Mouse (Mus musculus) layer of hippocampus, adult 9-10 months (tissue): ENCODE measurements around the gene Spag9.
A peak's percentile ranks its signal among the peaks of the same experiment; 100 is the strongest.
"Not testable (repeated sequence)": the region's sequence is repeated elsewhere in the genome, so short reads cannot be mapped to it uniquely, and the experiment has no call there.

Experiments
- DNase-seq: peaks from one replicate; pipeline ENCODE4 v3.0.0; 2022; ENCODE audit warnings: low spot score

Gene Spag9

GRCm38 (mm10) chr11:93986298-93986697, 9.6 kb upstream of the Spag9 start:
- DNase-seq, result no peak

DNA sequence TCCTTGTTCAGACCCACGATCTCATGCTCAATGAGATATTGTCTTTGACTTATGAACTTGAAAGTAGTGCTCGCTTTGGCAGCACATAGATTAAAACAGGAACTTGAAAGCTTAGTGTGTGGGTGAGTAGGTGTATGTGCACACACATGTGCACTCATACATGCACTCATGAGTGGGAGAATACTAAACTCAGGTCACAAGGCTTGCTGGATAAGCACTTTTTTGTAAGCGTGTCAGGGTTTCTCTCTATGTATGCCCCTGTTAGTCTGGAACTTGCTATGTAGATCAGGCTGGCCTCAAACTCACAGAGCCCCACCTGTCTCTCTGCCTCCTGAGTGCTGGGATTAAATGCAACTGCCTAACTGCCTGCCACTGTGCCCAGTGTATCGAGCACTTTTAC, 8.9 kb upstream of the Spag9 start:
- no peak for DNase-seq

DNA sequence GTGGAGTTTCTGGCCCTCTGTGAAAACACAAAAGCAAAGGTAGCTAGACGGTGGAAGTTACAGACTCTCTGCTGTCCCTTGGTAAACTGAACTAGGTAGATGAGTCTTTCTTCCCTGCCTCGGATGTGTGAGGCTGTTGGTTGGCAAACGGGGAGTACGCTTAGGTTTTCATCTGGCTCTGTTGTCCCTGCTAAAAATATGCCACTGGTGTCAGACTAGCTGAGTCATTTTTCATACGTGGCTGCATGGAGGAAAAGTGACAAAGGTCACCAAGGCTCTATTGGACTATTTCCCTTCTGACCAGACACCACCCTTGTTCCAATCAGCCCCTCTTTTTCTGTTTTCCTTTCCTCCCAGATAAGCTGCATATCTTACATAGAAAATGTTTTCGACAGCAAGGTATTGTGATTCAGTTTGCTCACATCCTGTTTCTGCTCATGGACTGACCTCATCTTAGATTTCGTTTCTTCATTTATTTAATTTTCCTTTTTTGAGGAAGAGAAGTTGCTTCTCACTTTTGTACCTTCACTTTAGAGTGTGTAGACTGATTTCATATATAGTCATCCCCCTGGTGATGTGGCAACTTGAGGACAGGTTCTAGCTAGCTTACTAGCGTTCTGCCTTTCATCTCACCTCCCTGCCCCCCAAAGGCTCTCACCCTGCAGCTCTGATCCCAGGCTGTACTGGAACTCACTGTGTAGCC, 8.1 kb upstream of the Spag9 start:
- DNase-seq, result no peak

DNA sequence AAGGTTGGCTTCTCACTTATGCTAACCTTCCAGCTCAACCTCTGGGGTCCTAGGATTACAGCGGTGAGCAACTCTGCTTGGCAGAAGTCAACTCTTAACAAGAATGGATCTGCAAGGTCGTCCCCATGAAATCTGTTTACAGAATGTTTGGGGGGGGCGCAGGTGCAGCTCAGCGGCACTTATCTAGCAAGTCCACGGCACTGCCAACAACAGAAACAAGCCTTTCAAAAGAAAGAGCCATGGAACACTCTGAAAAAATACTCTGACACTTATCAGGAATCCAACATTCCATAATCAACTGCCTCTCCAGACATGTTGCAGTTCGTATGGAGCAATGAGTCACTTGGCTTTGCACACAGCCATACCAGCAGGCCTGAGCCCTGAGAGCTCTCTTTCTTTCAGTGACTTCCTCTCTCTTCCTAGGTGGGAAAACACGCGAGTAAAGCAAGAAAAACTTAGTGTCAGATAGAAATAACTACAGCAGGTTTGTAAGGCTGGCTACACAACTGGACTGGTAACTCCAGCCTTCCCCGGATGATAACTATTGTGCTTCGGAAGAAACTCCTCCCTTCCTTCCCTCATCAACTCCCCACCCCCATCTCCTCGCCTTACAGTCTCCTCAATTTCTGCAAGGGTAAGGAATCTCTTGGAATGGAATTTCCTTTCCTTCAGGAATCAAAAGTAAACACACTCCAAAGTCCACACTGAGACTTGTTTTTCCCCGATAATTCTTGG, 7.4 kb upstream of the Spag9 start:
- DNase-seq, result no peak

GRCm38 (mm10) chr11:93994531-93994930, 1.4 kb upstream of the Spag9 start:
- no peak for DNase-seq

DNA sequence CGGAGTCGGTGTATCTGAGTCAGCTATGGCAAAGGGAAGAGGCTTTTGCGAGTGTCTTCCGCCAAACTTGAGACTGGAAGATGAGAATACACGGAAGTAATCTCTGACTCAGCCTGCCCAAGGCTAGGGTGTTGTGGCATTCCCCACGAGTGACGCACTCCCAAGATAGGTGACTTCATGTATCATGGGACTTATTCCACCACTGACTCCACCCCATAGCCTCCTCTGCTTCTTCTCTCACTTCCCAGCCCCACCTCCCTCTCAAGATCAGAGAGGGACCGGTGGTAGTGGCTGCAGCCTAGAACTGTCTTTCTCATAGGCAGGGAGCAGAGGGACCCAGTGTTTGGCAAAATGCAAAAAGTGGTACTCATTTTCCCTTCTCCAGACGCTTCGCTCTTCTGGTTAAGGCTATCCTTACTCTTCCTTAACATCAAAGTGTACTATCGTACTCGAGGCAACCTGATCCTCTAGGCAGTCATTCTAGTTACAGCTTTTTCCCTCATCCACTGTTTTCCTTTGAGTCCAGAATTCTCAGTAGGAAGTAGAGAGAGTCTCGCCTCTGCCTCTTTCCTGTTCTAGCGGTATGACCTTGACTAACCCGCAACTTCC, 676 bp upstream of the Spag9 start:
- peak; percentile 72 for DNase-seq

- peak; percentile 17 for DNase-seq
Observed at GRCm38 (mm10) chr11:93996306-93997140, 632 bp downstream of the Spag9 start.

DNA sequence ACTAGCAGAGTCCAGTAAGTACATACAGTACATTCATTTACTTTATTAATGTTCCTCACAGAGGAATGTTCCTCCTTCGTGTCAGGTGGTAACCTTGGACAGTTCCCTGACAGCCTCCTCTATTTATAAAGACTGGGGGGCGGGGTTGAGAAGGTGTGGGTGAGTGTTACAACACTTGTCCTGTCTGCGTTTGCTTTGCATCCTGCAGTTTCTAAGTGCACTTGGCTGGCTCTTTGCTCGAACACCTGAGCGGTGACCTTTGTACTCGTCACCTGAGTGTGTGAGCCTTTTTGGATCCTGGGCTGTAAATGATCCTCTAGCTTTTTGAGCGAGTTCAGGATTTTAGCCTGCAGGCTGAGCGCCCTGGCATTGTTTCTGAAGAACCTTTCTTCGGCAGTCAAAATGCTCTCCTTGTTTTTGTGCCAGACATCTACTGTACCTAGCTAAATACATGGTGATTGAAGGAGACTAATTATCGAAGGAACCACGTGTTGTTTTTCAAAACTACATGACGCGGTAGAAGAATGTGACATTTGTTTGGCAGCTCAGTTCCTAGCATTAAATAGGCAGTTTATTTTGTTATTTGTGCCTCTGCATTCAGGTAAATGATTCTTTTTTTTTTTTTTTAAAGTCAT, 1.4 kb downstream of the Spag9 start:
- no peak for DNase-seq

DNA sequence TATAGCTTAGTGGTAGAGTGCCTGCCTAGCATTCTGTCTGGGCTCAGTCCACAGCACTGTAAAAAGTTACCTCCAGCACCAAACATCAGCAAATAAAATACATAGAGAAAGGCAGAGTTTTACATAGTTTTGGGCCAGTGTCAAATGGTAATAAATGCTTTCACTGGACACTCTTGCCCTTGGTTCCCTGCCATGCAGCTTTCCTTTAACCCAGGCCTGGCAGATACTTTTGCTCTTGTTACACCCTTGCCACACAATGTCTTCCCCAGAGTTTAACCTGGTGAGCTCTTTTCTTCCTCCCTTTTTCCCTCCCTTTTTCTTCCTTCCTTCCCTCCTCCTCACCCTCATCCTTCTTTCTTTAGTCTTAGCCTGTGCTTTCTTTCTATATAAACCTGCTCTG, 3.4 kb downstream of the Spag9 start:
- no peak for DNase-seq

GRCm38 (mm10) chr11:94003346-94003745, 7.5 kb downstream of the Spag9 start:
- no peak for DNase-seq

- DNase-seq, result no peak
Observed at GRCm38 (mm10) chr11:94019091-94019490, 23.2 kb downstream of the Spag9 start.

GRCm38 (mm10) chr11:94020403-94020802, 24.5 kb downstream of the Spag9 start:
- DNase-seq, result no peak

DNA sequence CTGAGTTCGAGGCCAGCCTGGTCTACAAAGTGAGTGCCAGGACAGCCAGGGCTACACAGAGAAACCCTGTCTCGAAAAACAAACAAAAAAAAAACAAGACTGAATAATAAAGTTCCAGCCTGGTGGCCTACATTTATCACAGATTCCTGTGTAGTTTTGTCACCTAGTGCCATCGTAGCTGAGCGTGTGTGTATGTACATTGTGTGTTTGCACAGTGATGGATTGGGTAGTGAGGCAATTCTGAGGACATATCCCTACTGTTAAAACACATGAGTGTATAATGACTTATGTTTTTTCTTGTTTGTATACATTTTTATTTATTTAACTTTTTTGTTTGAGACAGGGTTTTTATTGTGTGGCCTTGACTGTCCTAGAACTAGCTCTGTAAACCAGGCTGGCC, 30.4 kb downstream of the Spag9 start:
- DNase-seq, result no peak

DNA sequence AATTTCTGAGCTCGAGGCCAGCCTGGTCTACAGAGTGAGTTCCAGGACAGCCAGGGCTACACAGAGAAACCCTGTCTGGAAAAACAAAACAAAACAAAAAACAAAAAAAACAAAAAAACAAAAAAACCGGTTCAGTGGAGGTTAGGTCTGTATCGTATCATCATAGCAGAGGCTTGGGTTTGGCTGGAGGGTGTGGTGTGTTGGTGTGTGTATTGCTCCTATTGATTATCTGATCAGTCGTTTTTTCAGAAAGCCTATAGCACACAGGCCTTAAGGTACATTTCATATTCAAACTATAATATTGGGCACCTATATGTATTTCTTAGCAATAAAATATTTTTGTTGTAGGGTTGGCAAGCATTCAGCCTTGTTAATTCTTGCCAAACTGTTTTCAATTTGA, 36.2 kb downstream of the Spag9 start:
- DNase-seq, result no peak

DNA sequence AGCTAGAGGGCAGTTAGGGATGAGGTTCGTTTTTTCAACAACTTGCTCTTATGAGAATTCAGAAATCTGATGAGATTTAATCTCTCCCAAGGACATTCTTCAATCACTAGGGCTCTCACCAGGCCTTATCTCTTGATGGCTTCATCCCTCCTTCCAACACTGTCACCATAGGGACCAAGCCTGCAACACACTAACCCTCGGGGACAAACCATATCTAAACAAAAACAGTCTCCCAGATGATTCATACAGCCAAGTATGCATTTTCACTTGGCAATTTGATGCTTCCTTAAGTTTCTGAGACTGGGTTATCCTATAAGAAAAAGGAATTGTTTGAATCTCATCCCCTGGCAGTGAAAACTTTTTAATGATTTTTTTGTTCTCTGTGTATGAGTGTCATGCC, 37.1 kb downstream of the Spag9 start:
- no peak for DNase-seq

DNA sequence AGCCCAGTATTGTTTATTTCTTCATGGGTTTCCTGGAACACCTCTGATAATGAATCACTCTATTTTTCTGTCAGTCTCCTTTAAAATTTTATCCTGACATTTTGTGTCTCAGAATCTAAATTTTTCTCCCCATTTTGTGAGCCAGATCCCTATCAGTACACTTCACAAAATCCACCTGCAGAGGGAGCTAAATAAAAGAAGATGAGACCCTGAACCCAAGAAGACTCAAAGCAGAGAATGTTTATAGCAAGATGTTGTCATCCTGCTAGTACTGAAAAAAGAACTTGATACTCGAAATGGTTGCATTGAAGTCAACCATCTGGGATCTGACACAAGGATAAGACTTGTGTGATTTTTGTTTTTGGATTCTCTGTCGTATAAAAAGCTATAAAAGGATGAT, 40.1 kb downstream of the Spag9 start:
- DNase-seq, result peak; percentile 49

DNA sequence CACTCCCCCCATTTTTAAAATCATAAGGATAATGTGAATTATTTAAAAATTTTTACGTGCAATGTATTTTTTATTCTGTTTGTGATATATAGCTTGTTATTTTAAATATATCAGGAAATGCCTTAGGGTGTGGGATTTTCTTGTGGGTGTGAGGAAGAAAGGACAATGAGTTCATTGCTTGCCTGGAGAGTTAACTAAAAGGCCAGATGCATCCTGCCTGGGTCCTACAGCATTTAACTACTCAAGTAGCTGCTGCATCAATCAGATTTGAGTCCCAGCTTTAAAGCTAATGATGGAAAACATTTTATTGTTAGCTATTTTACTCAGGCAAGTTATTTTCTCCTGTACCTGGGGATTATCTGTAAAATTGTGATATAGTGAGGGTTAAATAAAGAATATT, 45.6 kb downstream of the Spag9 start:
- DNase-seq, result no peak

DNA sequence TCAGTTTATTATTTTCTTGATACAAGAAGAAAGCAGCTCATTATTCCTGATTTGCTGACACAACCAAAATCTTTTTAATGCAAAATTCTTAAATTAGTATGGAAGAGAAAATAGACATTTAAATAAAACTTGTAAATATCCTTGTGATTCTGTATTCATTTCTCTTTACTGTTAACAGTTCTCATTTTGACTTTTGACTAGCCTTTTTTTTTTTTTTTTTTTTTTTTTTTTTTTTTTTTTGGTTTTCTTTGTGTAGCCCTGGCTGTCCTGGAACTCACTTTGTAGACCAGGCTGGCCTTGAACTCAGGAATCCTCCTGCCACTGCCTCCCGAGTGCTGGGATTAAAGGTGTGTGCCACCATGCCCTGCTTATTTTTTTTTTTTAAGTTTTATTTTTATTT, 46.4 kb downstream of the Spag9 start:
- not testable (repeated sequence) for DNase-seq

GRCm38 (mm10) chr11:94043998-94044985, 48.4 kb downstream of the Spag9 start:
- DNase-seq, result peak; percentile 75

DNA sequence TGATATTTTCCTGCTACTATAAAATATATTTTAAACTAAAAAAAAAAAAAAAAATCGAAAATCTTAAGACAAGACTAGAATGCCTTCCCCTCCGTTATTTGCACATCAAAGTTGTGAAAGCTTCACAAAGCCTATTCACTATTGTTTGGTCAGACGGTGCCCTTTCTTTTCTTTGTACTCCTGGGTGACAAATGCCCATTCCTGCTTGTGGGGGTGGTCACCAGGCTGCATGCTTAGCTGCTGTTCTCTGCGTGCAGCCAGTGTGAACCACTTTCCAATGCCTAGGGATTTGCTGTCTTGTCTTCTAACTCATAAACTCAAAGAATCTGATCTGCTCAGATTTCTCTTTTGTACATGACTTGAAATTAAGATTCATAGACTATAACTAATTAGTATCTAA, 49.1 kb downstream of the Spag9 start:
- DNase-seq, result no peak

DNA sequence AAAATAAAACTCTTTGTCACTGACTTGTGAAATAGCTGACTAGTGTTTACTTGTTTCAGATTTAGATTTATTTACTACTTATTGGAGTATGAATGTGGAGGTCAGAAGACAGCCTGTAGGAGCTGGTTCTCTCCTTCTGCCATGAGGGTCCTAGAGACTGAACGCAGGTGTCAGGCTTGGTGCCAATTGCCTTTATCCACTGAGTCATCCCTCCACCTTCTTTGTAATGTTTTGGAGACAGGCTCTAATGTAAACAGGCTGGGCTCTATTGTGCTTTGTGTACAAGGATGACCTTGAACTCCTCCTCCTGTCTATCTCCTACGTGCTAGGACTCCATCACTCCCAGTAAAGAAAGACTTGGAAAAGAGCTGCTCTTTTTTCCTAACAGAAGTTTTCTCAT, 51.4 kb downstream of the Spag9 start:
- DNase-seq, result no peak
